Mouse (Mus musculus) thymus, postnatal 25 days (tissue): ENCODE measurements around the gene Flg2.

ENCODE experiments used
- DNase-seq: peaks from one replicate; pipeline ENCODE4 v3.0.0; 2022

Gene Flg2

DNA sequence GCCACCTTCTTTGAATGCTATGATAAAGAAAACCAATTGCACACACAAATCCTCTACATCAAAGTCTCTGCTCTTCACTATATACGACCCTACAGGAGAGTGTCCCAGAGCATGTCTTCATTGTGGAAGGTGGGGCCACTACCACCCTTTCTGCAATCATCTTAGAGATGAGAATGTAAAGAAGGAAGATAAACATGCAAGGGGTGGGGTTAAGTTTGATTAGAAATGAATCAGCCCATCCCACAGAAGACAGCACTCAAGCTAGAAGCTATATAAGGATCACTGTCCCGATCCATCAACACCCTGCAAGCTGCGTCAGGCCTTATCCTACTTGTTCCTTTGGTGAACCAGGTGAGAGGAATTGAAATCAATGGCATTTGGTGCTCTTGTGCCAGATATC lies at the start of gene Flg2:
Gene Flg2 (plus strand): TSS at position 301 of the 400 bp plus-strand sequence.
- DNase-seq: no peak

DNA sequence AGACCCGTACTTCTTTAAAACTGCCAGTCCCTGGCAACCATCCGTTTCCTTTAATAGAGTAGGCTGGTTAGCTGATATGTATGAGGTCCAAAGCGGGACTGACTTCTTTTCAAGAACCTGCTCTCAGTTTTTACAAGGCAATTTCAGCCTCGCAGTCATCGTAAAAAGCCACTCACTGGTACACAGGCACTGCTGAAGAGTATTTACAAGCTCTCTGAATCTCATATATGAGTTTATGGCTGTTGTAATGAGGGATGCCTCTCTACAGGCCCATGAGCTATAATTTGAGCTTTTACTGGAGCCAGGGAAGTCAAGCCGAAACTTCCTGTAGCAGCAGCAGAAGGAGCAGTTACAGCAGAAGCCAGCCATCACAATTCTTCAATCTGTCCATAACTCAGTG lies 34.6 kb upstream of the Flg2 start:
- no peak for DNase-seq

DNA sequence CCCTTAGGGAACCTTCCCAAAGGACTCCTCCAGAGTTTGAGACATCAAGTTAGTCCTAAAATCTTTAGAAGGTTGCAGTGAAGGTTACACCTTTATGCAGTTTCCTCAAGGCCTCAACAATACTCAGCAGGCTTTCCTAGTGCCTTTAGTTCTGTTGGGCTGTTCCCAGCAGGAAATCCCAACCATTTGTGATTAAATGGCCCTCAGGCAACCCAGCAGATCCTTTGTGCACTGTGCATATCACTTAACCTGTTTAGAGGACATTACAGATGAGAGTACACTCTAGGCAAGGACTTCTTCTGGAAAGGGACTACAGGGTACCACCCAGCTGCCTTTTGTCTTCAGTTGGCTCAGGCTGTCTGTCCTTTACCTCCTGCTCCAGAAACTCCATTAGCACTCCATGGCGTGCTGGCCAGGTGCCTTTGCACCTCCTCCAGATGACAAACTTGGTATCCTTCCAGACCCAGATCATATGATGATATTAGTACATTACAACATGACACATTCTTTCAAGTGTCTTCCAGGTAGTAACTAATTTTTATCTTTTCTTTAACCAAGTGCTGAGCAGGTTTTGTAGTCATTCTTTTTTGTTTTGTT lies 34.0 kb upstream of the Flg2 start:
- DNase-seq: no peak

DNA sequence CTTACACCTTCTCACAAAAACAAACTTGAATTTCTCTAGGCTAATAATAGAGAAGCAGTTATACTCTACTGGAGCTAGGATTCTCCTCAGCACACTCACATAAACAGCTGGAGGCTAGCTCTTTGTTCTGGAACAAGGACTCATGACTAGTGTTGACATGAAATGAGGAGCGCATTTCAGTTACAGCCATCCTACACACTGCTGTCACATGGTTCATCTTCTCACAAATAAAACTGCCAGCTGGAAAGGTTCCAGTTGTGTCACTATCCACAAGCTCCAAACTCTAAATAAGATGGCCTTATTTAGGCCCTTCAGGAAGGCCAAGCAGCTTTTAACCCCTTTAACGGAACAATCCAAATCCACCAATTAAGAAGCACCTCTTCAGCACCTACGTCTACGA lies 16.2 kb upstream of the Flg2 start:
- DNase-seq: no peak

DNA sequence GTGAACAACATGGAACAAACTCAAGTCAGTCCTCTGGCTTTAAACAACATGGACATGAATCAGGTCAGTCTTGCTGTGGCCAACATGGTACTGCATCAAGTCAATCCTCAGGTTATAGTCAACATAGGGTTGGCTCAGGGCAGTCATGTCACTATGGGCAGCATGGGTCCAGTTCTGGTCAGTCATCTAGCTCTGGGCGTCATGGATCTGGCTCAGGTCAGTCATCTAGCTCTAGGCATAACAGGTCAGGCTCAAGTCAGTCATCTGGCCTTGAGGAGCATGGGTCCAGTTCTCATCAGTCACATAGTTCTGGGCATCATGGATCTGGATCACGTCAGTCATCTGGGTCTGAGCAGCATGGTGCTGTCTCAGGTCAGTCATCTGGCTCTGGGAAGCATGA lies 4.9 kb downstream of the Flg2 start:
- no peak for DNase-seq

DNA sequence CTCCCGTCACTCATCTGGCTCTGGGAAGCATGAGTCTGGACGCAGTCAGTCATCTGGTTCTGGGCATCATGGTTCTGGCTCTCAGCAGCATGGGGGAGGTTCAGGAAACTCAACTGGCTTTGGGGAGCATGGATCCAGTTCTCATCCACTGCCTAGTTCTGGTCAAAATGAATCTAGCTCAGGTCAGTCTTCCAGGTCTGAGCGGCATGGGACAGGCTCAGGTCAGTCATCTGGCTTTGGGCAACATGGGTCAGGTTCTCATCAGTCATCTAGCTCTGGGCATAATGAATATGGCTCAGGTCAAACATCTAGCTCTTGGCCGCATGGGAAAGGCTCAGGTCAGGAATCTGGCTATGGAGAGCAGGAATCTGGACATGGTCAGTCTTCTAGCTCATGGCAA lies 5.4 kb downstream of the Flg2 start:
- no peak for DNase-seq
